Mouse (Mus musculus) lung, adult 2 months (tissue): ENCODE measurements around the gene Hadhb.

ENCODE experiments used
- CTCF ChIP-seq: fragments of 200-500 bp; IDR thresholded peaks from 2 replicates; pipeline ENCODE4 v1.5.1; 2011; ENCODE audit warnings: mild to moderate bottlenecking, low read length, control low read depth; ENCODE audit not compliant: insufficient read depth
- POLR2A ChIP-seq: fragments of 200-500 bp; IDR thresholded peaks from 2 replicates; pipeline ENCODE4 v1.6.1; 2011; ENCODE audit warnings: low read depth, mild to moderate bottlenecking, control low read depth, low read length, borderline replicate concordance; ENCODE audit errors: extremely low read depth

GRCm38 (mm10) chr5:30154474-30155394, at the start of gene Hadhb, which contains the start of gene Hadha:
- TF ChIP-seq CTCF (no peak), POLR2A (peak; percentile 88; the same call in 1 of the 2 replicates)
